Mouse (Mus musculus): ENCODE results near the gene Vmn2r32. TPM values are rescaled to one million over a fixed set of nuclear protein-coding genes. Genes with fewer than 3 reads are reported as not detected.
"Not testable (repeated sequence)": the region's sequence is repeated elsewhere in the genome, so short reads cannot be mapped to it uniquely, and the experiment has no call there.

Gene Vmn2r32
- not detected in 2 replicates for total RNA-seq (2014; fragmentation: Nextera tagmentation)
- 0.05 and 0.12 TPM in 2 replicates for total RNA-seq (2017)
- not detected in 2 replicates for polyA plus RNA-seq (2012)

DNA sequence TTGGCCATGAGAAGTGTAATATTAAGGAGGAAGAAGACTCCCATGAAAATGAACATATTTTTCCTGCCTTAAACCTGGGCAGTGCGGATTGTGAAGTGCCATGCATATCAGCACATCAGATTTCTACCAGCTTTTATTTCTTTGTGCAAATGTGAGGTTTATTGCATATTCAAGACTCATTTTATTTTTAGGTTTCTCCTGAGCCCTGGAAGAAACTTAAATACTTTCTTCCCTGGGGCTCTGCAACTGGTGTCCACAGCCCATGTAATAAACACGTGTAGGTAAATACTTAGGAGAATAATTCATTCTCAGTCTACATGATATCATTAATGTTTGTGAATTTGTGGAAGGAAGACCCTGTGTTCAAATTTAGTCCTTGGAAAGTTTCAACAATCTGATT is at the start of gene Vmn2r32:
Gene Vmn2r32 (minus strand): TSS at position 101 of the 400 bp plus-strand sequence.
- not testable (repeated sequence) for ATAC-seq (ENCODE audit: extremely low read depth, insufficient number of reproducible peaks, low FRiP score, poor library complexity, severe bottlenecking); H3K36me3 ChIP-seq (replicated peaks); DNase-seq (ENCODE audit: low spot score); H3K4me1 ChIP-seq (ENCODE audit: insufficient read depth, low read depth, low read length); H3K4me3 ChIP-seq (ENCODE audit: low read depth, low read length); H3K9me3 ChIP-seq (replicated peaks); H3K27me3 ChIP-seq (ENCODE audit: insufficient read depth, low read length)

Other genes with a start within 250 kb of the Vmn2r32 start
- not detected in 2 replicates for gene Vmn2r29, start 232.7 kb downstream of the Vmn2r32 start, total RNA-seq (2014; fragmentation: Nextera tagmentation)
- gene Vmn2r29, start 232.7 kb downstream of the Vmn2r32 start, total RNA-seq (2017): 0.11 and 0.17 TPM in 2 replicates
- not detected in 2 replicates for gene Vmn2r29, start 232.7 kb downstream of the Vmn2r32 start, polyA plus RNA-seq (2012)
- not detected in 2 replicates for gene Gm45844, start 201.7 kb downstream of the Vmn2r32 start, total RNA-seq (2014; fragmentation: Nextera tagmentation)
- 0.55 and 1.2 TPM in 2 replicates for gene Gm45844, start 201.7 kb downstream of the Vmn2r32 start, total RNA-seq (2017)
- 0.15 and 0.17 TPM in 2 replicates for gene Gm45844, start 201.7 kb downstream of the Vmn2r32 start, polyA plus RNA-seq (2012)
- gene Clcn4, start 179.2 kb downstream of the Vmn2r32 start, total RNA-seq (2014; fragmentation: Nextera tagmentation): 13.5 and 17.4 TPM in 2 replicates
- gene Clcn4, start 179.2 kb downstream of the Vmn2r32 start, total RNA-seq (2017): 34.4 and 34.7 TPM in 2 replicates
- gene Clcn4, start 179.2 kb downstream of the Vmn2r32 start, polyA plus RNA-seq (2012): 2.7 and 4.2 TPM in 2 replicates
- 0.15 TPM in 1 of 2 replicates, not detected in the other for gene Vmn2r30, start 142.4 kb downstream of the Vmn2r32 start, total RNA-seq (2014; fragmentation: Nextera tagmentation)
- gene Vmn2r30, start 142.4 kb downstream of the Vmn2r32 start, total RNA-seq (2017): 0.17 and 0.27 TPM in 2 replicates
- gene Vmn2r30, start 142.4 kb downstream of the Vmn2r32 start, polyA plus RNA-seq (2012): not detected in 2 replicates
- gene Gm45783, start 105.4 kb downstream of the Vmn2r32 start, total RNA-seq (2014; fragmentation: Nextera tagmentation): not detected in 2 replicates
- gene Gm45783, start 105.4 kb downstream of the Vmn2r32 start, total RNA-seq (2017): not detected in 2 replicates
- 0.16 and 0.25 TPM in 2 replicates for gene Gm45783, start 105.4 kb downstream of the Vmn2r32 start, polyA plus RNA-seq (2012)
- not detected in 2 replicates for gene Vmn2r31, start 80.3 kb downstream of the Vmn2r32 start, total RNA-seq (2014; fragmentation: Nextera tagmentation)
- gene Vmn2r31, start 80.3 kb downstream of the Vmn2r32 start, total RNA-seq (2017): 0.17 and 0.33 TPM in 2 replicates
- not detected in 2 replicates for gene Vmn2r31, start 80.3 kb downstream of the Vmn2r32 start, polyA plus RNA-seq (2012)
- gene Vmn2r33, start 86.8 kb upstream of the Vmn2r32 start, total RNA-seq (2014; fragmentation: Nextera tagmentation): not detected in 2 replicates
- 0.11 TPM in 1 of 2 replicates, not detected in the other for gene Vmn2r33, start 86.8 kb upstream of the Vmn2r32 start, total RNA-seq (2017)
- not detected in 2 replicates for gene Vmn2r33, start 86.8 kb upstream of the Vmn2r32 start, polyA plus RNA-seq (2012)
- gene Vmn2r34, start 209.5 kb upstream of the Vmn2r32 start, total RNA-seq (2014; fragmentation: Nextera tagmentation): not detected in 2 replicates
- not detected in 2 replicates for gene Vmn2r34, start 209.5 kb upstream of the Vmn2r32 start, total RNA-seq (2017)
- gene Vmn2r34, start 209.5 kb upstream of the Vmn2r32 start, polyA plus RNA-seq (2012): not detected in 2 replicates

All from G1E (cell line).